Mouse (Mus musculus) megakaryocyte-erythroid progenitor cell, adult 5-6 weeks (primary cell): Measurements from ENCODE around the gene Ache. TPM values are rescaled to one million over a fixed set of nuclear protein-coding genes. Genes with fewer than 3 reads are reported as not detected.

Experiments
- ATAC-seq: replicated peaks from 2 replicates; pipeline ENCODE4 v1.8.0; 2016; ENCODE audit warnings: mild to moderate bottlenecking, inconsistent platforms; ENCODE audit not compliant: severe bottlenecking, poor library complexity, low FRiP score, low TSS enrichment
- total RNA-seq, 2 experiments: library from RNA; stranded (forward) in 1 of 2; stranded (reverse) in 1 of 2; fragments of 200-1000, 215-1000 nt in 1 of 2; fragments of >200 nt in 1 of 2; fragmentation: Nextera tagmentation in 1 of 2; gene quantifications; 2 replicates each; pipeline ENCODE4 v1.2.3; 2014 to 2017

The Ache gene
- total RNA-seq, 2 experiments from 2014 or later = 6.4 to 22.8 TPM

- ATAC-seq = no peak
Measured at GRCm38 (mm10) chr5:137318570-137318969, 31.3 kb downstream of the Ache start.

GRCm38 (mm10) chr5:137320996-137321395, 33.7 kb downstream of the Ache start:
- peak; percentile 70 for ATAC-seq

DNA sequence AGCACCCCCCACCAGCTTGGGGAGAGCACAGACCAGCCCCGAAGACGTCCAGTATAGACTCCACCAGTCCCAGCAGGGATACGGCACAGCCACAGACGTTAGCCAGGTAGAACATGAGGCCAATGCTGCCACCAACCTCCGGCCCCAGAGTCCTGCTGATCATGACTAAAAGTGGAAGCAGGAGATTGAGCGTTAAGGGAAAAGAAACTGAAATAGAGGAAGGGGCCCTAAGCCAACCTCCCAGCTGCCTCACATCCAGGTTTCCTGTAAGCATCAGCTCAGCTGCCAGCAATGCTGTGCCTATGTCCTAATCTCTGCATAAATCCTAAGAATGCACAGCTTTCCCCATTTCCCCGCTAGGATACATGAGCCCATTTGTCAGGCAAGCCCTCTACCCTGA, 43.6 kb downstream of the Ache start:
- no peak for ATAC-seq

- no peak for ATAC-seq
Measured at GRCm38 (mm10) chr5:137332857-137333511, 45.7 kb downstream of the Ache start.

DNA sequence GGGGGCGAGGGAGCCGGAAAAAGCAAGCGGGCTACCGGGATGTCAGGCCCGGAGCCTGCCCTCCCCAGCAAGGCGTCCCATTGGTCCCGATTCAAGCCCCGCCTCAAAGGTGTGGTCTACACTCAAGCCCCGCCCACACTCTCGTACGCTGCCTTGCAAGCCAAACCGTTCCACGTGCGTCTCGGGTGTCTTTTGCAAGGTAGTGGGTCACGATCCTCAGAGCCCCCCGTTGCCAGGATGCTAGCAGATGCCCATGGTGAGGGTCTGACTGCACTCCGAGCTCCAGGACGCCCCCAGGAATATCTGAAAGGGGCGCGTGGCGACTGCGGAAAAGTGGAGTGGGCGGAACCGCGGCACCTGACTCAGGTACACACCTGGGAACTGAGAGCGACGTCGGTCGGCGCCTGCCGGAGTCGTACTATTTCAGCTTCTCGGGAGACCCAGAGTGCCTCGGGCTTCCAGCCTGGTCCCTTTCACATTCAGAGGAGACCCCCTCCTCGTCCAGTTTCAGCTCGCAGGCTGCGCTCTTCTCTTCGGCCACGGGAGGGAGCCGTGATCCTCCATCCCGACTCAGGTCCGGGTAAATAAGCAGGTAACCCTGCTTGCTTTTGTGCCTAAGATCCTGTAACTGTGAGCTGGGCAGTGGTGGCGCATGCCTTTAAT, 46.3 kb downstream of the Ache start, which contains the start of gene Slc12a9:
Slc12a9 (minus strand) TSS at position 86 of the 663 bp plus-strand sequence.
- ATAC-seq = peak; percentile 95

- ATAC-seq = no peak
Measured at GRCm38 (mm10) chr5:137334317-137334716, 47.0 kb downstream of the Ache start.

- no peak for ATAC-seq
Measured at GRCm38 (mm10) chr5:137335066-137335465, 47.7 kb downstream of the Ache start.

DNA sequence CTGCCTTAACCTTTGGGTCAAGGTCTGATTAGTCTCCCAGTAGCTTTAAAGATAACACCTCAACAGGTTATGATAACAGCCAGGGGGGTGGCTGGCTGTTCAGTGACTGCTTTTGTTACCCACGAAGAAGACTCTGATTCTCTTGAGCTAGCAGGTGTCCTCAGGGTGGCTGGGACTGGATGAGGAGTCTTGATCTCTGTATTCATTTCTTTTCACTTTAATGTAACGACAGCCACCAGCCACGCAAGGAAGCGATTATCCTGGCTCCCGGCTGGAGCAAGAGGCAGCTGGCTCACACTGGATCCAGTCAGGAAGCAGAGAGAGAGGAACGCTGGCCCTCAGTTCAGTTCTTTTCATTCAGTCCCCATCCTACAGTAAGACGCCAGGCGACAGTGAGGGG, 49.9 kb downstream of the Ache start:
- no peak for ATAC-seq

GRCm38 (mm10) chr5:137338256-137338655, 50.9 kb downstream of the Ache start:
- peak; percentile 63 for ATAC-seq

- no peak for ATAC-seq
Measured at GRCm38 (mm10) chr5:137338663-137339289, 51.5 kb downstream of the Ache start.

DNA sequence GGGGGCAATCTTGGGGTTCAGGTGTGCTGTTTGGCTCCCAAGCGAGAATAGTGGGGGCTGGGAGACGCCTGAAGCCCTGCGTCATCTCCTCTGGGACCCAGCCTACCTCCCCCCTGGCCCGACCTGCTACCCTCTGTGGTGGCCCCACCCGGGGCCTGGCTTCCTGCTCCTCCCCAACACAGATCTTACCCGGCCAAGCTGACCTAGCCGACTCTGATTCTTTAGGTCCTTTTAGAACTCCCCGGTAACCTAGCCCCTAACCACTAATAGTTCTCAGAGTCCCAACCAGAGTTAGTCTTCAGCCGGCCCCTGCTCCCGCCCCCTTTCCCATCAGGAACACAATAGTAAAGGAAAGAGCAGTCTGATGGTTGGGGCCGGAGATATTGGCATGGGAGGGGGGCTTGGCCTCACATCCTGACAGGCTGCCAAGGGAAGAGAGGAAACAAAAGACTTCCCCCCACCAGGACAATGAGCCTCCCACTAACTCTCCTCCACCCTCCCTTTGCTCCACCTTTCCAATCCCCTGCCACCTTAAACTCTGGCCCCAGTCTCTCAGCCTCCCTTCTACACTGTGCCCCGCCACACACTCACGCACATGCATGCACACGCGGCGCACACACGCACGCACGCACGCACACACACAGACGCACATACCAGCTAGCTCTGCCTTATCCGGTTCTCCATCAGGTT, 52.1 kb downstream of the Ache start:
- no peak for ATAC-seq

DNA sequence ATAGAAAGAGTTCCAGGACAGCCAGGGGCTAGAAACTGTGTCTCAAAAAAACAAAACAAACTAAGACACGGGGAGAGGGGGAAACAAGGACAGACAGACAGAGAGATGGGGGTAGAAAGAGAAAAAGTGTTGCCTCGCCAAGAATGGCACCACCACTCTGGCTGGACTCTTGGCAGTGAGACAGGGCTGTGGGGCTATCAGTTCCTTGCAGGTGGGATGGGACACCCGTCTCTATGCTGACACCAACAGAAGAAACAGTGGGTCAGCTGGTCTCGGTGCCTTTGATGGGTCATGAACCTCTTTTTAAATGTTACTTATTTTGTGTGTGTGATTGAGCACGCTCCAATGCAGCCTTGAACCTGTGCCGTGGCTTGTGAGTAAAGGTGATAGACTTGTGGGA, 52.9 kb downstream of the Ache start:
- ATAC-seq = peak; percentile 45

- no peak for ATAC-seq
Measured at GRCm38 (mm10) chr5:137342407-137343012, 55.2 kb downstream of the Ache start.

- no peak for ATAC-seq
Measured at GRCm38 (mm10) chr5:137343412-137343811, 56.1 kb downstream of the Ache start.

- ATAC-seq = no peak
Measured at GRCm38 (mm10) chr5:137343869-137344268, 56.5 kb downstream of the Ache start.

Other genes with a start within 250 kb of the Ache start
- gene Ap1s1, start 241.4 kb upstream of the Ache start, total RNA-seq (2014; fragmentation: Nextera tagmentation) = 52.2 and 78.7 TPM in 2 replicates
- 46.5 and 50.2 TPM in 2 replicates for gene Ap1s1, start 241.4 kb upstream of the Ache start, total RNA-seq (2017)
- 0.72 TPM in 1 of 2 replicates, not detected in the other for gene Serpine1, start 215.3 kb upstream of the Ache start, total RNA-seq (2014; fragmentation: Nextera tagmentation)
- gene Serpine1, start 215.3 kb upstream of the Ache start, total RNA-seq (2017) = 0.94 TPM in 1 of 2 replicates, not detected in the other
- gene Trim56, start 171.3 kb upstream of the Ache start, total RNA-seq (2014; fragmentation: Nextera tagmentation) = 23.7 and 28.2 TPM in 2 replicates
- 20.8 and 29.0 TPM in 2 replicates for gene Trim56, start 171.3 kb upstream of the Ache start, total RNA-seq (2017)
- not detected in 2 replicates for gene Muc3, start 138.2 kb upstream of the Ache start, total RNA-seq (2014; fragmentation: Nextera tagmentation)
- not detected in 2 replicates for gene Muc3, start 138.2 kb upstream of the Ache start, total RNA-seq (2017)
- gene Muc3a, start 75.1 kb upstream of the Ache start, total RNA-seq (2014; fragmentation: Nextera tagmentation) = 0.25 and 0.61 TPM in 2 replicates
- gene Muc3a, start 75.1 kb upstream of the Ache start, total RNA-seq (2017) = not detected in 2 replicates
- gene Ufsp1, start 7.1 kb downstream of the Ache start, total RNA-seq (2014; fragmentation: Nextera tagmentation) = 9.0 and 11.4 TPM in 2 replicates
- gene Ufsp1, start 7.1 kb downstream of the Ache start, total RNA-seq (2017) = 5.2 and 6.0 TPM in 2 replicates
- 308 and 381 TPM in 2 replicates for gene Srrt, start 20.2 kb downstream of the Ache start, total RNA-seq (2014; fragmentation: Nextera tagmentation)
- 409 and 443 TPM in 2 replicates for gene Srrt, start 20.2 kb downstream of the Ache start, total RNA-seq (2017)
- 21.8 and 27.9 TPM in 2 replicates for gene Trip6, start 26.9 kb downstream of the Ache start, total RNA-seq (2014; fragmentation: Nextera tagmentation)
- 19.6 and 29.9 TPM in 2 replicates for gene Trip6, start 26.9 kb downstream of the Ache start, total RNA-seq (2017)
- 2.2 and 3.0 TPM in 2 replicates for gene Slc12a9, start 46.1 kb downstream of the Ache start, total RNA-seq (2014; fragmentation: Nextera tagmentation)
- 1.1 and 3.3 TPM in 2 replicates for gene Slc12a9, start 46.1 kb downstream of the Ache start, total RNA-seq (2017)
- 1.4 TPM in 1 of 2 replicates, not detected in the other for gene Ephb4, start 62.6 kb downstream of the Ache start, total RNA-seq (2014; fragmentation: Nextera tagmentation)
- 0.08 TPM in 1 of 2 replicates, not detected in the other for gene Ephb4, start 62.6 kb downstream of the Ache start, total RNA-seq (2017)
- 0.02 and 0.92 TPM in 2 replicates for gene Zan, start 189.5 kb downstream of the Ache start, total RNA-seq (2014; fragmentation: Nextera tagmentation)
- 0.05 and 0.11 TPM in 2 replicates for gene Zan, start 189.5 kb downstream of the Ache start, total RNA-seq (2017)
- gene Pop7, start 215.0 kb downstream of the Ache start, total RNA-seq (2014; fragmentation: Nextera tagmentation) = 51.2 and 51.5 TPM in 2 replicates
- 26.6 and 34.2 TPM in 2 replicates for gene Pop7, start 215.0 kb downstream of the Ache start, total RNA-seq (2017)
- 19.8 and 39.2 TPM in 2 replicates for gene Gigyf1, start 231.0 kb downstream of the Ache start, total RNA-seq (2014; fragmentation: Nextera tagmentation)
- gene Gigyf1, start 231.0 kb downstream of the Ache start, total RNA-seq (2017) = 7.9 and 10.8 TPM in 2 replicates
- gene Epo, start 245.7 kb downstream of the Ache start, total RNA-seq (2014; fragmentation: Nextera tagmentation) = not detected in 2 replicates
- gene Epo, start 245.7 kb downstream of the Ache start, total RNA-seq (2017) = not detected in 2 replicates
- 367 and 396 TPM in 2 replicates for gene Gnb2, start 246.0 kb downstream of the Ache start, total RNA-seq (2014; fragmentation: Nextera tagmentation)
- 155 and 173 TPM in 2 replicates for gene Gnb2, start 246.0 kb downstream of the Ache start, total RNA-seq (2017)